Mouse (Mus musculus): ENCODE data around the gene Tcaf3. TPM values are rescaled to one million over a fixed set of nuclear protein-coding genes. Genes with fewer than 3 reads are reported as not detected.

Tcaf3 gene
- not detected for total RNA-seq (2023)

GRCm38 (mm10) chr6:42597592-42597991, at the start of gene Tcaf3:
Gene Tcaf3, minus strand, starts transcription at chr6:42597692.

GRCm38 (mm10) chr6:42644912-42645549, 47.5 kb upstream of the Tcaf3 start, which contains the start of gene Tcaf2:
Gene Tcaf2, minus strand, starts transcription at chr6:42645254.

GRCm38 (mm10) chr6:42547461-42547860, 50.0 kb downstream of the Tcaf3 start, which contains the start of gene Olfr455:
Gene Olfr455, minus strand, starts transcription at chr6:42547587.

Other genes with a start within 250 kb of the Tcaf3 start
- gene Zyx, start 248.1 kb downstream of the Tcaf3 start, total RNA-seq (2023): 146 TPM
- 0.18 TPM for gene Epha1, start 224.4 kb downstream of the Tcaf3 start, total RNA-seq (2023)
- gene Tas2r143, start 197.5 kb downstream of the Tcaf3 start, total RNA-seq (2023): 0.92 TPM
- 0.53 TPM for gene Tas2r135, start 192.3 kb downstream of the Tcaf3 start, total RNA-seq (2023)
- not detected for gene Tas2r126, start 163.2 kb downstream of the Tcaf3 start, total RNA-seq (2023)
- not detected for gene Olfr458, start 132.5 kb downstream of the Tcaf3 start, total RNA-seq (2023)
- gene Olfr457, start 121.4 kb downstream of the Tcaf3 start, total RNA-seq (2023): not detected
- not detected for gene Olfr456, start 110.5 kb downstream of the Tcaf3 start, total RNA-seq (2023)
- not detected for gene Olfr455, start 50.1 kb downstream of the Tcaf3 start, total RNA-seq (2023)
- gene Tcaf2, start 47.6 kb upstream of the Tcaf3 start, total RNA-seq (2023): 0.35 TPM
- not detected for gene Tcaf1, start 112.4 kb upstream of the Tcaf3 start, total RNA-seq (2023)
- gene Olfr453, start 141.7 kb upstream of the Tcaf3 start, total RNA-seq (2023): not detected
- gene Olfr38, start 158.7 kb upstream of the Tcaf3 start, total RNA-seq (2023): not detected
- gene Olfr452, start 187.4 kb upstream of the Tcaf3 start, total RNA-seq (2023): not detected
- not detected for gene Olfr450, start 214.2 kb upstream of the Tcaf3 start, total RNA-seq (2023)
- not detected for gene Olfr449, start 236.7 kb upstream of the Tcaf3 start, total RNA-seq (2023)